7 mouse cellular contexts compared by ENCODE assay signal in genomic region chr10:81316338-81317060, GRCm38 (mm10). TPM values are rescaled to one million over a fixed set of nuclear protein-coding genes. Genes with fewer than 3 reads are reported as not detected.
DNase-seq lines count a peak whose midpoint lies in the region; ATAC-seq and TF ChIP-seq lines count a peak whose summit lies in the region.

No protein-coding gene starts in this region.

- WGBS in lung, embryonic 14.5 days, result 48% methylated on average over 16 of the region's 16 CpGs
- WGBS in embryonic facial prominence, embryonic 12.5 days, result 45% methylated on average over 16 of the region's 16 CpGs
- 47% methylated on average over 16 of the region's 16 CpGs for WGBS in intestine, embryonic 14.5 days
- 49% methylated on average over 15 of the region's 16 CpGs for WGBS in lung, postnatal 0 days

- H3K4me3 ChIP-seq in lung, embryonic 14.5 days (ENCODE audit: low read depth, low read length), result peak overlapping the region; percentile 19; the same call in 1 of the 2 replicates
- 0 out of 2 replicates have a peak overlapping the region, but pooled peaks have one; percentile 16 for H3K4me3 ChIP-seq in embryonic facial prominence, embryonic 12.5 days
- H3K4me3 ChIP-seq in intestine, embryonic 14.5 days (ENCODE audit: low read depth, low read length), result peak overlapping the region; percentile 20; the same call in 1 of the 2 replicates
- 0 out of 2 replicates have a peak overlapping the region, but pooled peaks have one; percentile 17 for H3K4me3 ChIP-seq in lung, postnatal 0 days (ENCODE audit: low read depth, low read length)

- peaks cover 65% of the 10 kb centered on the region for H3K36me3 ChIP-seq in lung, embryonic 14.5 days (ENCODE audit: insufficient read depth)
- H3K36me3 ChIP-seq in embryonic facial prominence, embryonic 12.5 days, result peaks cover 64% of the 10 kb centered on the region
- peaks cover 55% of the 10 kb centered on the region for H3K36me3 ChIP-seq in intestine, embryonic 14.5 days (ENCODE audit: control insufficient read depth, insufficient read depth, low read length)
- H3K36me3 ChIP-seq in lung, postnatal 0 days (ENCODE audit: insufficient read depth, low read length), result peaks cover 10% of the 10 kb centered on the region; the same call in 1 of the 2 replicates

- no peak for ATAC-seq in lung, embryonic 14.5 days (ENCODE audit: insufficient read depth)
- ATAC-seq in embryonic facial prominence, embryonic 12.5 days (ENCODE audit: insufficient number of reproducible peaks, insufficient read depth, low FRiP score, low TSS enrichment), result no peak
- no peak for ATAC-seq in intestine, embryonic 14.5 days (replicated peaks; ENCODE audit: low FRiP score, low TSS enrichment, low read depth)
- ATAC-seq in lung, postnatal 0 days, result no peak
- ATAC-seq in megakaryocyte-erythroid progenitor cell, adult 5-6 weeks (replicated peaks; ENCODE audit: low FRiP score, low TSS enrichment, poor library complexity, severe bottlenecking), result no peak

- no peak overlapping the region for H3K27ac ChIP-seq in lung, embryonic 14.5 days (ENCODE audit: low read depth)
- no peak overlapping the region for H3K27ac ChIP-seq in embryonic facial prominence, embryonic 12.5 days
- no peak overlapping the region for H3K27ac ChIP-seq in intestine, embryonic 14.5 days (ENCODE audit: low read depth)
- H3K27ac ChIP-seq in lung, postnatal 0 days (ENCODE audit: low read length), result 0 out of 2 replicates have a peak overlapping the region, but pooled peaks have one; percentile 20

- no peaks in the 10 kb centered on the region for H3K9me3 ChIP-seq in lung, embryonic 14.5 days (ENCODE audit: low read depth, low read length)
- H3K9me3 ChIP-seq in embryonic facial prominence, embryonic 12.5 days, result no peaks in the 10 kb centered on the region
- no peaks in the 10 kb centered on the region for H3K9me3 ChIP-seq in intestine, embryonic 14.5 days (ENCODE audit: control insufficient read depth, low read length)
- no peaks in the 10 kb centered on the region for H3K9me3 ChIP-seq in lung, postnatal 0 days (ENCODE audit: low read length)

- peak overlapping the region; percentile 57 for H3K4me2 ChIP-seq in lung, embryonic 14.5 days
- peak overlapping the region; percentile 43 for H3K4me2 ChIP-seq in embryonic facial prominence, embryonic 12.5 days (replicated peaks)
- H3K4me2 ChIP-seq in intestine, embryonic 14.5 days (ENCODE audit: low read length), result peak overlapping the region; percentile 46
- H3K4me2 ChIP-seq in lung, postnatal 0 days (replicated peaks; ENCODE audit: low read depth, low read length), result peak overlapping the region; percentile 61

- peaks cover 19% of the 10 kb centered on the region; the same call in 1 of the 2 replicates for H3K4me1 ChIP-seq in lung, embryonic 14.5 days (ENCODE audit: insufficient read depth)
- peaks cover 26% of the 10 kb centered on the region for H3K4me1 ChIP-seq in embryonic facial prominence, embryonic 12.5 days
- H3K4me1 ChIP-seq in intestine, embryonic 14.5 days (replicated peaks; ENCODE audit: control insufficient read depth, insufficient read depth, low read length), result peaks cover 21% of the 10 kb centered on the region
- H3K4me1 ChIP-seq in lung, postnatal 0 days (ENCODE audit: insufficient read depth, low read depth, low read length), result peaks cover 10% of the 10 kb centered on the region; the same call in 1 of the 2 replicates

- peak overlapping the region; percentile 43 for H3K9ac ChIP-seq in lung, embryonic 14.5 days
- peak overlapping the region; percentile 20 for H3K9ac ChIP-seq in embryonic facial prominence, embryonic 12.5 days
- peak overlapping the region; percentile 27; the same call in 1 of the 2 replicates for H3K9ac ChIP-seq in intestine, embryonic 14.5 days (ENCODE audit: low read length)
- no peak overlapping the region; the same call in 1 of the 2 replicates for H3K9ac ChIP-seq in lung, postnatal 0 days (replicated peaks; ENCODE audit: low read depth)

- no peak for TF ChIP-seq EP300 in lung, postnatal 0 days (IDR thresholded peaks at IDR 0.05)

- DNase-seq in lung, embryonic 14.5 days, result peak; percentile 68
- DNase-seq in lung, postnatal 25 days (ENCODE audit: low spot score), result no peak
- DNase-seq in intestine, embryonic 14.5 days (ENCODE audit: low spot score), result no peak
- DNase-seq in lung, postnatal 0 days (ENCODE audit: low spot score), result peak; percentile 54
- DNase-seq in right cerebral cortex, postnatal 36 days (ENCODE audit: low spot score in 2 of 2), result no peak

- H3K27me3 ChIP-seq in lung, embryonic 14.5 days (ENCODE audit: insufficient read depth, low read length), result no peaks in the 10 kb centered on the region
- no peaks in the 10 kb centered on the region for H3K27me3 ChIP-seq in embryonic facial prominence, embryonic 12.5 days
- no peaks in the 10 kb centered on the region for H3K27me3 ChIP-seq in intestine, embryonic 14.5 days (replicated peaks; ENCODE audit: control insufficient read depth, insufficient read depth, low read length)
- no peaks in the 10 kb centered on the region for H3K27me3 ChIP-seq in lung, postnatal 0 days (replicated peaks; ENCODE audit: insufficient read depth, low read length)

- TF ChIP-seq CTCF in lung, embryonic 14.5 days (IDR thresholded peaks at IDR 0.05; ENCODE audit: low read depth), result peak; percentile 56
- peak; percentile 68 for TF ChIP-seq CTCF in lung, postnatal 0 days (IDR thresholded peaks at IDR 0.05)

RNA-seq across cellular contexts. Expression of gene Cactin, which starts 4.4 kb away (rescaled TPM):
- 34.3 and 42.9 TPM in 2 replicates for polyA plus RNA-seq in lung, embryonic 14.5 days (2014; fragmentation: Nextera tagmentation; extraction: Ambion mirVana)
- 61.0 and 62.2 TPM in 2 replicates for polyA plus RNA-seq in embryonic facial prominence, embryonic 12.5 days (2016; fragmentation: Nextera tagmentation; extraction: Ambion mirVana)
- polyA plus RNA-seq in intestine, embryonic 14.5 days (2014; fragmentation: Nextera tagmentation; extraction: Ambion mirVana), result 26.0 and 27.7 TPM in 2 replicates
- 20.3 and 23.0 TPM in 2 replicates for polyA plus RNA-seq in lung, postnatal 0 days (2015; fragmentation: Nextera tagmentation; extraction: Ambion mirVana)
- 26.4 and 46.2 TPM in 2 replicates for total RNA-seq in megakaryocyte-erythroid progenitor cell, adult 5-6 weeks (2014; fragmentation: Nextera tagmentation)
- 30.4 and 33.4 TPM in 2 replicates for total RNA-seq in megakaryocyte-erythroid progenitor cell, adult 5-6 weeks (2017)

RNA-seq across cellular contexts. Expression of gene Tbxa2r, which starts 12.0 kb away (rescaled TPM):
- polyA plus RNA-seq in lung, embryonic 14.5 days (2014; fragmentation: Nextera tagmentation; extraction: Ambion mirVana), result 13.6 and 15.0 TPM in 2 replicates
- polyA plus RNA-seq in embryonic facial prominence, embryonic 12.5 days (2016; fragmentation: Nextera tagmentation; extraction: Ambion mirVana), result 2.8 and 3.1 TPM in 2 replicates
- 22.3 and 23.6 TPM in 2 replicates for polyA plus RNA-seq in intestine, embryonic 14.5 days (2014; fragmentation: Nextera tagmentation; extraction: Ambion mirVana)
- 19.6 and 28.4 TPM in 2 replicates for polyA plus RNA-seq in lung, postnatal 0 days (2015; fragmentation: Nextera tagmentation; extraction: Ambion mirVana)
- 0.66 and 2.3 TPM in 2 replicates for total RNA-seq in megakaryocyte-erythroid progenitor cell, adult 5-6 weeks (2014; fragmentation: Nextera tagmentation)
- total RNA-seq in megakaryocyte-erythroid progenitor cell, adult 5-6 weeks (2017), result 0.52 TPM in 1 of 2 replicates, not detected in the other

RNA-seq across cellular contexts. Expression of gene Pip5k1c, which starts 23.7 kb away (rescaled TPM):
- polyA plus RNA-seq in lung, embryonic 14.5 days (2014; fragmentation: Nextera tagmentation; extraction: Ambion mirVana), result 50.8 and 58.6 TPM in 2 replicates
- 70.1 and 75.3 TPM in 2 replicates for polyA plus RNA-seq in embryonic facial prominence, embryonic 12.5 days (2016; fragmentation: Nextera tagmentation; extraction: Ambion mirVana)
- 57.3 and 57.5 TPM in 2 replicates for polyA plus RNA-seq in intestine, embryonic 14.5 days (2014; fragmentation: Nextera tagmentation; extraction: Ambion mirVana)
- polyA plus RNA-seq in lung, postnatal 0 days (2015; fragmentation: Nextera tagmentation; extraction: Ambion mirVana), result 31.2 and 32.4 TPM in 2 replicates
- total RNA-seq in megakaryocyte-erythroid progenitor cell, adult 5-6 weeks (2014; fragmentation: Nextera tagmentation), result 40.4 and 51.0 TPM in 2 replicates
- total RNA-seq in megakaryocyte-erythroid progenitor cell, adult 5-6 weeks (2017), result 17.3 and 26.2 TPM in 2 replicates

RNA-seq across cellular contexts. Expression of gene Tjp3, which starts 25.1 kb away (rescaled TPM):
- 15.3 and 17.2 TPM in 2 replicates for polyA plus RNA-seq in lung, embryonic 14.5 days (2014; fragmentation: Nextera tagmentation; extraction: Ambion mirVana)
- polyA plus RNA-seq in embryonic facial prominence, embryonic 12.5 days (2016; fragmentation: Nextera tagmentation; extraction: Ambion mirVana), result 4.5 and 6.4 TPM in 2 replicates
- 35.1 and 44.4 TPM in 2 replicates for polyA plus RNA-seq in intestine, embryonic 14.5 days (2014; fragmentation: Nextera tagmentation; extraction: Ambion mirVana)
- polyA plus RNA-seq in lung, postnatal 0 days (2015; fragmentation: Nextera tagmentation; extraction: Ambion mirVana), result 24.1 and 30.8 TPM in 2 replicates
- 0.81 and 7.3 TPM in 2 replicates for total RNA-seq in megakaryocyte-erythroid progenitor cell, adult 5-6 weeks (2014; fragmentation: Nextera tagmentation)
- total RNA-seq in megakaryocyte-erythroid progenitor cell, adult 5-6 weeks (2017), result 1.3 and 2.5 TPM in 2 replicates

RNA-seq across cellular contexts. Expression of gene Gipc3, which starts 26.6 kb away (rescaled TPM):
- polyA plus RNA-seq in lung, embryonic 14.5 days (2014; fragmentation: Nextera tagmentation; extraction: Ambion mirVana), result 0.05 and 0.08 TPM in 2 replicates
- polyA plus RNA-seq in embryonic facial prominence, embryonic 12.5 days (2016; fragmentation: Nextera tagmentation; extraction: Ambion mirVana), result not detected in 2 replicates
- 0.07 and 0.11 TPM in 2 replicates for polyA plus RNA-seq in intestine, embryonic 14.5 days (2014; fragmentation: Nextera tagmentation; extraction: Ambion mirVana)
- polyA plus RNA-seq in lung, postnatal 0 days (2015; fragmentation: Nextera tagmentation; extraction: Ambion mirVana), result 0.33 and 0.55 TPM in 2 replicates
- total RNA-seq in megakaryocyte-erythroid progenitor cell, adult 5-6 weeks (2014; fragmentation: Nextera tagmentation), result not detected in 2 replicates
- total RNA-seq in megakaryocyte-erythroid progenitor cell, adult 5-6 weeks (2017), result not detected in 2 replicates

Comparison
In these comparisons a context has a peak if more than half of its experiments do, and no peak if none do; other contexts are left out.
1. DNase-seq: peak in lung, embryonic 14.5 days (single experiment) and lung, postnatal 0 days (single experiment); none in lung, postnatal 25 days (single experiment), intestine, embryonic 14.5 days (single experiment) and right cerebral cortex, postnatal 36 days (0 of 2).
2. Peak in every context shown above with its lines, with median percentiles within 50 percentile points of each other: H3K4me2 ChIP-seq and H3K4me3 ChIP-seq.